Mouse (Mus musculus) olfactory bulb, adult 2 months (tissue): ENCODE results near the gene Ctdspl.

Experiments
- CTCF ChIP-seq: fragments of 200-500 bp; IDR thresholded peaks from 2 replicates; pipeline ENCODE4 v1.5.1; 2012; ENCODE audit warnings: low read depth, mild to moderate bottlenecking, low read length, moderate library complexity; ENCODE audit not compliant: insufficient read depth
- POLR2A ChIP-seq: fragments of 200-500 bp; IDR thresholded peaks from 2 replicates; pipeline ENCODE4 v1.6.1; 2012; ENCODE audit warnings: mild to moderate bottlenecking, low read depth, low read length, moderate library complexity; ENCODE audit not compliant: insufficient read depth

GRCm38 (mm10) chr9:119075685-119076084 is 149.4 kb downstream of the Ctdspl start:
- TF ChIP-seq CTCF (no peak), POLR2A (no peak)
